Mouse (Mus musculus) liver, postnatal 0 days (tissue): ENCODE data around the gene Disp1. TPM values are rescaled to one million over a fixed set of nuclear protein-coding genes. Genes with fewer than 3 reads are reported as not detected.

Source experiments
- ATAC-seq: fragments of 200-750 bp; cut with Nextera tagmentation; 2 replicates; pipeline ENCODE4 v1.8.0; 2017; ENCODE audit warnings: mild to moderate bottlenecking, moderate library complexity
- DNase-seq: peaks from one replicate; pipeline ENCODE4 v3.0.0-alpha.2; 2016
- H3K27ac ChIP-seq: fragments of 300-500 bp; sonication (generic); 2 replicates; pipeline ENCODE4 v1.5.1; 2014; ENCODE audit warnings: antibody characterized with exemption, moderate library complexity, mild to moderate bottlenecking, low read depth
- H3K27me3 ChIP-seq: fragments of 300-500 bp; sonication (generic); 2 replicates; pipeline ENCODE4 v1.6.1; 2014; ENCODE audit warnings: low read length, control low read depth, mixed read lengths; ENCODE audit not compliant: insufficient read depth
- H3K36me3 ChIP-seq: fragments of 300-500 bp; sonication (generic); replicated peaks from 2 replicates; pipeline ENCODE4 v1.6.1; 2014; ENCODE audit warnings: mild to moderate bottlenecking, control low read depth, low read length, moderate library complexity, mixed read lengths; ENCODE audit not compliant: insufficient read depth
- H3K4me1 ChIP-seq: fragments of 300-500 bp; sonication (generic); 2 replicates; pipeline ENCODE4 v1.6.1; 2014; ENCODE audit warnings: antibody characterized with exemption, mild to moderate bottlenecking, control low read depth; ENCODE audit not compliant: insufficient read depth
- H3K4me2 ChIP-seq: fragments of 300-500 bp; sonication (generic); 2 replicates; pipeline ENCODE4 v1.6.1; 2014; ENCODE audit warnings: low read depth, mild to moderate bottlenecking, low read length, moderate library complexity, mixed read lengths
- H3K4me3 ChIP-seq: fragments of 300-500 bp; sonication (generic); 2 replicates; pipeline ENCODE4 v1.5.1; 2014; ENCODE audit warnings: low read depth, low read length
- H3K9ac ChIP-seq: fragments of 300-500 bp; sonication (generic); replicated peaks from 2 replicates; pipeline ENCODE4 v1.6.1; 2014; ENCODE audit warnings: mild to moderate bottlenecking, moderate library complexity
- H3K9me3 ChIP-seq: fragments of 300-500 bp; sonication (generic); 2 replicates; pipeline ENCODE4 v1.6.1; 2016; ENCODE audit warnings: mild to moderate bottlenecking, control low read depth, low read length, mixed read lengths
- CTCF ChIP-seq: sonication (generic); IDR thresholded peaks from 2 replicates; pipeline ENCODE4 v1.5.1; 2016; ENCODE audit warnings: antibody characterized with exemption, low read depth
- EP300 ChIP-seq: IDR thresholded peaks from 2 replicates; pipeline ENCODE4 v1.6.1; 2016; ENCODE audit warnings: antibody characterized with exemption, low read depth, mild to moderate bottlenecking
- WGBS: fragments of 180-500 bp; shearing (Covaris S2); extraction: QIAGEN DNeasy Blood & Tissue Kit; methylation state at CpG from one replicate; pipeline ENCODE4 v1.1.7; 2014; ENCODE audit not compliant: insufficient replicate concordance; 5-methylcytosine and 5-hydroxymethylcytosine counted together
- polyA plus RNA-seq: library from polyadenylated mRNA; unstranded; fragments of >200 nt; fragmentation: Nextera tagmentation; extraction: Ambion mirVana; gene quantifications from 2 replicates; pipeline ENCODE4 v1.2.1, GENCODE M21; 2015

Disp1 gene
- polyA plus RNA-seq, 1 experiment from 2014 or later, result 1.9 TPM

- ATAC-seq (no peak), DNase-seq (no peak)
- H3K9me3 ChIP-seq, result no peaks in the 10 kb centered on the region
- TF ChIP-seq EP300 (no peak), CTCF (no peak)
- 76% methylated on average over 4 of the region's 4 CpGs for WGBS
- no peak overlapping the region for H3K27ac ChIP-seq
- 0 out of 2 replicates have a peak, but pooled peaks cover 2% of the 10 kb centered on the region for H3K36me3 ChIP-seq
- H3K4me3 ChIP-seq, result no peak overlapping the region
- no peaks in the 10 kb centered on the region for H3K27me3 ChIP-seq
- no peak overlapping the region for H3K9ac ChIP-seq
- no peaks in the 10 kb centered on the region for H3K4me1 ChIP-seq
- no peak overlapping the region for H3K4me2 ChIP-seq
Observed at GRCm38 (mm10) chr1:183138088-183138487, 83.2 kb downstream of the Disp1 start.

- DNase-seq, result no peak
Observed at GRCm38 (mm10) chr1:183134427-183134826, 86.9 kb downstream of the Disp1 start.

DNA sequence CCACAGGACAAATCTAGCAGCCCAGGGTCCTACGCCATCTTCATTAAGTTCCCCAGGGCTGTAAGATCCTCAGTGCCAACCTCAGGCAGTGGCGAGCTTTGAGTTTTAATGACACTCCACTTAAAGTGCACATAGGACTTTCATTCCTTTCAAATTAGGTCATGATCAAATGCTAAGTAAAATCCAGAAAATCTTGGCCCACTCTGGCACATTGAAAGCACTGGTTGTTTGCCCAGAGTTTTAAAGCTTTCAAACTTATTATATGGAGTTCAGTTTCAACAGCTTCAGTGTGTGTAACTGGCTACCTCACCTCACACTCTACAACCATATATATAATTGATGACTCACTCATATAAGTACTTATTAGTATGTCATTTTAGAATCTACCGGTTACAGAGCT lies 87.9 kb downstream of the Disp1 start:
- Histone ChIP-seq H3K9me3 (no peaks in the 10 kb centered on the region), H3K4me1 (no peaks in the 10 kb centered on the region), H3K9ac (no peak overlapping the region), H3K36me3 (0 out of 2 replicates have a peak, but pooled peaks cover 2% of the 10 kb centered on the region), H3K4me2 (no peak overlapping the region), H3K27ac (no peak overlapping the region), H3K27me3 (no peaks in the 10 kb centered on the region), H3K4me3 (no peak overlapping the region)
- no peak for ATAC-seq
- no peak for DNase-seq
- WGBS, result 88% methylated on average over 3 of the region's 3 CpGs
- TF ChIP-seq EP300, result no peak
- TF ChIP-seq CTCF, result no peak

More at GRCm38 (mm10) chr1:183134427-183134826, 86.9 kb downstream of the Disp1 start:
- ATAC-seq, result peak; percentile 77
- WGBS, result 49% methylated on average over 4 of the region's 4 CpGs
- H3K4me1 ChIP-seq, result no peaks in the 10 kb centered on the region
- H3K9ac ChIP-seq, result no peak overlapping the region
- no peaks in the 10 kb centered on the region for H3K27me3 ChIP-seq
- H3K36me3 ChIP-seq, result 0 out of 2 replicates have a peak, but pooled peaks cover 2% of the 10 kb centered on the region
- no peak overlapping the region for H3K4me2 ChIP-seq
- no peak overlapping the region for H3K27ac ChIP-seq
- no peaks in the 10 kb centered on the region for H3K9me3 ChIP-seq
- TF ChIP-seq EP300 (no peak), CTCF (no peak)
- H3K4me3 ChIP-seq, result no peak overlapping the region

- Histone ChIP-seq H3K9me3 (no peaks in the 10 kb centered on the region), H3K9ac (no peak overlapping the region), H3K27me3 (no peaks in the 10 kb centered on the region), H3K4me3 (no peak overlapping the region), H3K27ac (no peak overlapping the region), H3K4me1 (no peaks in the 10 kb centered on the region), H3K4me2 (no peak overlapping the region), H3K36me3 (no peaks in the 10 kb centered on the region)
- WGBS, result 74% methylated on average over 4 of the region's 4 CpGs
- DNase-seq, result no peak
- ATAC-seq, result no peak
- TF ChIP-seq EP300 (no peak), CTCF (no peak)
Observed at GRCm38 (mm10) chr1:183127246-183127645, 94.1 kb downstream of the Disp1 start.

- Histone ChIP-seq H3K4me1 (no peaks in the 10 kb centered on the region), H3K4me3 (no peak overlapping the region), H3K9ac (no peak overlapping the region), H3K36me3 (no peaks in the 10 kb centered on the region), H3K27ac (no peak overlapping the region), H3K27me3 (no peaks in the 10 kb centered on the region), H3K9me3 (no peaks in the 10 kb centered on the region), H3K4me2 (no peak overlapping the region)
- no peak for TF ChIP-seq CTCF
- no peak for TF ChIP-seq EP300
- ATAC-seq (peak; percentile 35; the same call in 1 of the 2 replicates), DNase-seq (no peak)
- 67% methylated on average over 3 of the region's 3 CpGs for WGBS
Observed at GRCm38 (mm10) chr1:183123725-183124124, 97.6 kb downstream of the Disp1 start.

GRCm38 (mm10) chr1:183120341-183120923 lies 100.9 kb downstream of the Disp1 start:
- H3K9me3 ChIP-seq, result no peaks in the 10 kb centered on the region
- no peak for ATAC-seq
- H3K27ac ChIP-seq, result no peak overlapping the region
- H3K4me3 ChIP-seq, result no peak overlapping the region
- H3K4me2 ChIP-seq, result no peak overlapping the region
- H3K4me1 ChIP-seq, result no peaks in the 10 kb centered on the region
- WGBS, result 88% methylated on average over 12 of the region's 12 CpGs
- no peak for DNase-seq
- no peak overlapping the region for H3K9ac ChIP-seq
- H3K36me3 ChIP-seq, result no peaks in the 10 kb centered on the region
- H3K27me3 ChIP-seq, result no peaks in the 10 kb centered on the region
- no peak for TF ChIP-seq CTCF
- TF ChIP-seq EP300, result no peak
